Mouse (Mus musculus): Measurements from ENCODE around the gene Neu3. TPM values are rescaled to one million over a fixed set of nuclear protein-coding genes. Genes with fewer than 3 reads are reported as not detected.

Neu3 gene
- polyA plus RNA-seq (2015; fragmentation: Nextera tagmentation; extraction: Ambion mirVana), result 5.4 and 6.0 TPM in 2 replicates

GRCm38 (mm10) chr7:99828083-99828570 lies at the start of gene Neu3:
Gene Neu3, minus strand, starts transcription at chr7:99828417.
- peak; percentile 97 for ATAC-seq (ENCODE audit: insufficient read depth, low FRiP score, low read depth)
- WGBS, result under 1% methylated on average over 26 of the region's 26 CpGs
- Histone ChIP-seq H3K4me1 (0 out of 2 replicates have a peak, but pooled peaks cover 6% of the 10 kb centered on the region), H3K4me3 (replicated peaks) (peak within 1 kb of the TSS; percentile 58), H3K4me2 (peak within 1 kb of the TSS; percentile 69), H3K27me3 (replicated peaks) (no peaks in the 10 kb centered on the region), H3K36me3 (no peaks in the 10 kb centered on the region), H3K9me3 (no peaks in the 10 kb centered on the region), H3K27ac (peak within 1 kb of the TSS; percentile 91), H3K9ac (peak within 1 kb of the TSS; percentile 37; the same call in 1 of the 2 replicates)

- no peak overlapping the region for H3K9ac ChIP-seq
- H3K36me3 ChIP-seq, result no peaks in the 10 kb centered on the region
- under 1% methylated on average over 3 of the region's 3 CpGs for WGBS
- no peaks in the 10 kb centered on the region for H3K9me3 ChIP-seq
- H3K27me3 ChIP-seq (replicated peaks), result no peaks in the 10 kb centered on the region
- no peaks in the 10 kb centered on the region for H3K4me1 ChIP-seq
- no peak overlapping the region for H3K4me3 ChIP-seq (replicated peaks)
- H3K4me2 ChIP-seq, result no peak overlapping the region
- H3K27ac ChIP-seq, result no peak overlapping the region
- no peak for ATAC-seq (ENCODE audit: insufficient read depth, low FRiP score, low read depth)
These were observed 48.1 kb upstream of the Neu3 start for GRCm38 (mm10) chr7:99876345-99876744.

GRCm38 (mm10) chr7:99875891-99876290 lies 47.7 kb upstream of the Neu3 start:
- H3K36me3 ChIP-seq, result no peaks in the 10 kb centered on the region
- H3K9ac ChIP-seq, result no peak overlapping the region
- 34% methylated on average over 5 of the region's 5 CpGs for WGBS
- H3K4me3 ChIP-seq (replicated peaks), result no peak overlapping the region
- no peaks in the 10 kb centered on the region for H3K9me3 ChIP-seq
- no peaks in the 10 kb centered on the region for H3K4me1 ChIP-seq
- no peak overlapping the region for H3K27ac ChIP-seq
- ATAC-seq (ENCODE audit: insufficient read depth, low FRiP score, low read depth), result no peak
- no peaks in the 10 kb centered on the region for H3K27me3 ChIP-seq (replicated peaks)
- H3K4me2 ChIP-seq, result no peak overlapping the region

- Histone ChIP-seq H3K4me2 (no peak overlapping the region), H3K36me3 (no peaks in the 10 kb centered on the region), H3K4me3 (replicated peaks) (no peak overlapping the region), H3K27me3 (replicated peaks) (no peaks in the 10 kb centered on the region), H3K27ac (no peak overlapping the region), H3K9ac (no peak overlapping the region), H3K4me1 (no peaks in the 10 kb centered on the region), H3K9me3 (no peaks in the 10 kb centered on the region)
- WGBS, result 68% methylated on average over 6 of the region's 6 CpGs
- no peak for ATAC-seq (ENCODE audit: insufficient read depth, low FRiP score, low read depth)
These were observed 45.7 kb upstream of the Neu3 start for GRCm38 (mm10) chr7:99873965-99874364.

- Histone ChIP-seq H3K9ac (no peak overlapping the region), H3K9me3 (no peaks in the 10 kb centered on the region), H3K4me1 (no peaks in the 10 kb centered on the region), H3K27ac (no peak overlapping the region), H3K4me2 (no peak overlapping the region), H3K36me3 (no peaks in the 10 kb centered on the region), H3K4me3 (replicated peaks) (no peak overlapping the region), H3K27me3 (replicated peaks) (no peaks in the 10 kb centered on the region)
- ATAC-seq (ENCODE audit: insufficient read depth, low FRiP score, low read depth), result no peak
- WGBS, result 63% methylated on average over 4 of the region's 4 CpGs
These were observed 41.1 kb upstream of the Neu3 start for GRCm38 (mm10) chr7:99869296-99869695.

- Histone ChIP-seq H3K9ac (no peak overlapping the region), H3K27ac (no peak overlapping the region), H3K36me3 (no peaks in the 10 kb centered on the region), H3K9me3 (no peaks in the 10 kb centered on the region), H3K4me1 (no peaks in the 10 kb centered on the region), H3K4me3 (replicated peaks) (no peak overlapping the region), H3K4me2 (no peak overlapping the region), H3K27me3 (replicated peaks) (no peaks in the 10 kb centered on the region)
- no peak for ATAC-seq (ENCODE audit: insufficient read depth, low FRiP score, low read depth)
- WGBS, result 45% methylated on average over 3 of the region's 3 CpGs
These were observed 37.0 kb upstream of the Neu3 start for GRCm38 (mm10) chr7:99865219-99865618.

GRCm38 (mm10) chr7:99864241-99865028 lies 36.2 kb upstream of the Neu3 start:
- no peaks in the 10 kb centered on the region for H3K9me3 ChIP-seq
- H3K27ac ChIP-seq, result no peak overlapping the region
- no peak overlapping the region for H3K9ac ChIP-seq
- H3K27me3 ChIP-seq (replicated peaks), result no peaks in the 10 kb centered on the region
- no peak overlapping the region for H3K4me3 ChIP-seq (replicated peaks)
- no peak overlapping the region for H3K4me2 ChIP-seq
- ATAC-seq (ENCODE audit: insufficient read depth, low FRiP score, low read depth), result no peak
- 60% methylated on average over 11 of the region's 11 CpGs for WGBS
- no peaks in the 10 kb centered on the region for H3K4me1 ChIP-seq
- H3K36me3 ChIP-seq, result no peaks in the 10 kb centered on the region

GRCm38 (mm10) chr7:99863362-99863761 lies 35.1 kb upstream of the Neu3 start, which contains the start of gene Spcs2:
Gene Spcs2, minus strand, starts transcription at chr7:99863462.
- H3K36me3 ChIP-seq, result no peaks in the 10 kb centered on the region
- no peak for ATAC-seq (ENCODE audit: insufficient read depth, low FRiP score, low read depth)
- H3K9ac ChIP-seq, result no peak within 1 kb of the TSS
- H3K27ac ChIP-seq, result no peak within 1 kb of the TSS
- WGBS, result 56% methylated on average over 7 of the region's 7 CpGs
- H3K9me3 ChIP-seq, result no peaks in the 10 kb centered on the region
- H3K27me3 ChIP-seq (replicated peaks), result no peaks in the 10 kb centered on the region
- no peak within 1 kb of the TSS for H3K4me3 ChIP-seq (replicated peaks)
- 0 out of 2 replicates have a peak, but pooled peaks cover 3% of the 10 kb centered on the region for H3K4me1 ChIP-seq
- no peak within 1 kb of the TSS for H3K4me2 ChIP-seq

GRCm38 (mm10) chr7:99858813-99859585 lies 30.8 kb upstream of the Neu3 start, which contains the start of gene Xrra1:
Gene Xrra1, plus strand, starts transcription at chr7:99859116.
- H3K9me3 ChIP-seq, result no peaks in the 10 kb centered on the region
- WGBS, result under 1% methylated on average over 42 of the region's 42 CpGs
- H3K27ac ChIP-seq, result peak within 1 kb of the TSS; percentile 70; the same call in 1 of the 2 replicates
- ATAC-seq (ENCODE audit: insufficient read depth, low FRiP score, low read depth), result peak; percentile 98
- peaks cover 16% of the 10 kb centered on the region for H3K4me1 ChIP-seq
- peak within 1 kb of the TSS; percentile 82 for H3K4me2 ChIP-seq
- peak within 1 kb of the TSS; percentile 81 for H3K9ac ChIP-seq
- H3K4me3 ChIP-seq (replicated peaks), result peak within 1 kb of the TSS; percentile 88
- peaks cover 6% of the 10 kb centered on the region for H3K36me3 ChIP-seq
- H3K27me3 ChIP-seq (replicated peaks), result no peaks in the 10 kb centered on the region

GRCm38 (mm10) chr7:99858175-99858812 lies 30.1 kb upstream of the Neu3 start:
- peak overlapping the region; percentile 81 for H3K9ac ChIP-seq
- peak overlapping the region; percentile 88 for H3K4me3 ChIP-seq (replicated peaks)
- peak overlapping the region; percentile 70; the same call in 1 of the 2 replicates for H3K27ac ChIP-seq
- H3K9me3 ChIP-seq, result no peaks in the 10 kb centered on the region
- WGBS, result 2% methylated on average over 19 of the region's 19 CpGs
- H3K4me1 ChIP-seq, result peaks cover 16% of the 10 kb centered on the region
- ATAC-seq (ENCODE audit: insufficient read depth, low FRiP score, low read depth), result peak; percentile 41
- peaks cover 6% of the 10 kb centered on the region for H3K36me3 ChIP-seq
- no peaks in the 10 kb centered on the region for H3K27me3 ChIP-seq (replicated peaks)
- H3K4me2 ChIP-seq, result peak overlapping the region; percentile 82

GRCm38 (mm10) chr7:99856266-99856861 lies 28.1 kb upstream of the Neu3 start:
- Histone ChIP-seq H3K27ac (no peak overlapping the region), H3K27me3 (replicated peaks) (no peaks in the 10 kb centered on the region), H3K9me3 (no peaks in the 10 kb centered on the region), H3K36me3 (peaks cover 12% of the 10 kb centered on the region), H3K4me1 (peaks cover 16% of the 10 kb centered on the region), H3K9ac (no peak overlapping the region), H3K4me2 (peak overlapping the region; percentile 9; the same call in 1 of the 2 replicates), H3K4me3 (replicated peaks) (no peak overlapping the region)
- WGBS, result 85% methylated on average over 14 of the region's 14 CpGs
- ATAC-seq (ENCODE audit: insufficient read depth, low FRiP score, low read depth), result no peak
